Mouse (Mus musculus): ENCODE measurements around the gene Xpot. TPM values are rescaled to one million over a fixed set of nuclear protein-coding genes. Genes with fewer than 3 reads are reported as not detected.
A peak's percentile ranks its signal among the peaks of the same experiment; 100 is the strongest.

The Xpot gene
- polyA plus RNA-seq, 1 experiment from 2014 or later = 53.9 TPM

GRCm38 (mm10) chr10:121608177-121608576 is 18.0 kb downstream of the Xpot start:
- peak; percentile 37; the same call in 1 of the 2 replicates for ATAC-seq (ENCODE audit: insufficient read depth, low FRiP score)
- 81% methylated on average over 10 of the region's 10 CpGs for WGBS
- Histone ChIP-seq H3K4me2 (ENCODE audit: low read depth, low read length) (no peak overlapping the region), H3K4me3 (replicated peaks; ENCODE audit: low read length) (no peak overlapping the region), H3K27ac (ENCODE audit: low read length) (no peak overlapping the region), H3K9me3 (replicated peaks; ENCODE audit: control insufficient read depth, low read length) (no peaks in the 10 kb centered on the region), H3K9ac (ENCODE audit: low read length) (no peak overlapping the region), H3K36me3 (ENCODE audit: control insufficient read depth, insufficient read depth, low read length) (peaks cover 63% of the 10 kb centered on the region), H3K27me3 (ENCODE audit: control insufficient read depth, insufficient read depth, low read length) (no peaks in the 10 kb centered on the region), H3K4me1 (ENCODE audit: control insufficient read depth, insufficient read depth, low read length) (no peaks in the 10 kb centered on the region)

GRCm38 (mm10) chr10:121604632-121605344 is 21.3 kb downstream of the Xpot start:
- H3K27me3 ChIP-seq (ENCODE audit: control insufficient read depth, insufficient read depth, low read length) = no peaks in the 10 kb centered on the region
- H3K4me1 ChIP-seq (ENCODE audit: control insufficient read depth, insufficient read depth, low read length) = no peaks in the 10 kb centered on the region
- no peak overlapping the region for H3K4me2 ChIP-seq (ENCODE audit: low read depth, low read length)
- no peak for ATAC-seq (ENCODE audit: insufficient read depth, low FRiP score)
- H3K36me3 ChIP-seq (ENCODE audit: control insufficient read depth, insufficient read depth, low read length) = peaks cover 57% of the 10 kb centered on the region
- no peak overlapping the region for H3K4me3 ChIP-seq (replicated peaks; ENCODE audit: low read length)
- 86% methylated on average over 13 of the region's 13 CpGs for WGBS
- H3K27ac ChIP-seq (ENCODE audit: low read length) = no peak overlapping the region
- H3K9me3 ChIP-seq (replicated peaks; ENCODE audit: control insufficient read depth, low read length) = no peaks in the 10 kb centered on the region
- no peak overlapping the region for H3K9ac ChIP-seq (ENCODE audit: low read length)

DNA sequence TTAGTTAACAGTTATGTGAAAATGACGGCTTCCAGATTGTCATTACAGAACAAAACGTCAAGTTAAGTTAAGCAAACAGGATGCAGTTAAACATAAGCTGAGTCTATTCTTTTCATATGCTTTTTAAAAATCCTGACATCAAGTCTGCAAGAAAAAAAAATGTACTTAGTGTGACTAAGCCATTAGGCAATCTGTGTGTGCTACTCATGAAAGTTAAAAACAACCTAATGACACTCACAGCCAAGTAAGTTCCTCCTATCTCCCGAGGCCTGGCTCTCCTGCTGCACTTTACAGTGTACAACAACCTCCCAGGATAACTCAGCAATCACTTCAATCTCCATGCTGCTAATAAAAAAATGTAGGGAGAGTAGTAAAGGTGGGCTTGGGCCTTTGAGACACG is 22.6 kb downstream of the Xpot start:
- Histone ChIP-seq H3K27ac (ENCODE audit: low read length) (no peak overlapping the region), H3K27me3 (ENCODE audit: control insufficient read depth, insufficient read depth, low read length) (no peaks in the 10 kb centered on the region), H3K4me2 (ENCODE audit: low read depth, low read length) (no peak overlapping the region), H3K36me3 (ENCODE audit: control insufficient read depth, insufficient read depth, low read length) (peaks cover 61% of the 10 kb centered on the region), H3K9ac (ENCODE audit: low read length) (no peak overlapping the region), H3K9me3 (replicated peaks; ENCODE audit: control insufficient read depth, low read length) (no peaks in the 10 kb centered on the region), H3K4me1 (ENCODE audit: control insufficient read depth, insufficient read depth, low read length) (no peaks in the 10 kb centered on the region), H3K4me3 (replicated peaks; ENCODE audit: low read length) (no peak overlapping the region)
- WGBS = 80% methylated on average over 4 of the region's 4 CpGs
- ATAC-seq (ENCODE audit: insufficient read depth, low FRiP score) = no peak

GRCm38 (mm10) chr10:121601272-121601671 is 24.9 kb downstream of the Xpot start:
- ATAC-seq (ENCODE audit: insufficient read depth, low FRiP score) = no peak
- Histone ChIP-seq H3K4me3 (replicated peaks; ENCODE audit: low read length) (no peak overlapping the region), H3K27ac (ENCODE audit: low read length) (no peak overlapping the region), H3K9ac (ENCODE audit: low read length) (no peak overlapping the region), H3K27me3 (ENCODE audit: control insufficient read depth, insufficient read depth, low read length) (no peaks in the 10 kb centered on the region), H3K4me1 (ENCODE audit: control insufficient read depth, insufficient read depth, low read length) (no peaks in the 10 kb centered on the region), H3K36me3 (ENCODE audit: control insufficient read depth, insufficient read depth, low read length) (peaks cover 39% of the 10 kb centered on the region), H3K9me3 (replicated peaks; ENCODE audit: control insufficient read depth, low read length) (no peaks in the 10 kb centered on the region), H3K4me2 (ENCODE audit: low read depth, low read length) (no peak overlapping the region)
- WGBS = 77% methylated on average over 6 of the region's 6 CpGs

DNA sequence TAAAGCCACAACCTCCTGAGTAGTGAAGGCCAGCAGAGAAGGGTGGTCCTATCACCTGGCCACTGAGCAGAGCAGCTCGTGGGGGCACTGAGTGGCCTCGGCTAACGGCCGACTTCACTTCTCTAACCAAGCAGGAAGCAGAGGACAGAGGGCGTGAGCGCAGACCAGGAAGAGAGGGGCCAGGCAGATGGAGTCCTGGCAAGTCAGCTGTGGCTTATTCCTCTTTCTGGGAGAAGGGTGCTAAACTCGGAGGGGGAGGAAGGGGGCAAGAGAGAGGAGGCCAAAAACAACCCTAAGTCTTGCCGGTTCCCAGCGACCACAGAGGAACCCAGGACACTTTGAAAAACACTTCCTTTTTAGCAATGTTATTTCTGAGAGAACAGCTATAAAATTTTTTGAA is 29.6 kb downstream of the Xpot start:
- Histone ChIP-seq H3K4me1 (ENCODE audit: control insufficient read depth, insufficient read depth, low read length) (no peaks in the 10 kb centered on the region), H3K27me3 (ENCODE audit: control insufficient read depth, insufficient read depth, low read length) (no peaks in the 10 kb centered on the region), H3K27ac (ENCODE audit: low read length) (no peak overlapping the region), H3K9ac (ENCODE audit: low read length) (no peak overlapping the region), H3K36me3 (ENCODE audit: control insufficient read depth, insufficient read depth, low read length) (peaks cover 22% of the 10 kb centered on the region), H3K9me3 (replicated peaks; ENCODE audit: control insufficient read depth, low read length) (no peaks in the 10 kb centered on the region), H3K4me3 (replicated peaks; ENCODE audit: low read length) (no peak overlapping the region), H3K4me2 (ENCODE audit: low read depth, low read length) (no peak overlapping the region)
- ATAC-seq (ENCODE audit: insufficient read depth, low FRiP score) = no peak
- 80% methylated on average over 9 of the region's 9 CpGs for WGBS

- ATAC-seq (ENCODE audit: insufficient read depth, low FRiP score) = no peak
- H3K27me3 ChIP-seq (ENCODE audit: control insufficient read depth, insufficient read depth, low read length) = no peaks in the 10 kb centered on the region
- no peak overlapping the region for H3K4me3 ChIP-seq (replicated peaks; ENCODE audit: low read length)
- no peak overlapping the region for H3K4me2 ChIP-seq (ENCODE audit: low read depth, low read length)
- no peaks in the 10 kb centered on the region for H3K9me3 ChIP-seq (replicated peaks; ENCODE audit: control insufficient read depth, low read length)
- H3K27ac ChIP-seq (ENCODE audit: low read length) = no peak overlapping the region
- H3K36me3 ChIP-seq (ENCODE audit: control insufficient read depth, insufficient read depth, low read length) = peaks cover 11% of the 10 kb centered on the region; the same call in 1 of the 2 replicates
- H3K9ac ChIP-seq (ENCODE audit: low read length) = no peak overlapping the region
- 85% methylated on average over 14 of the region's 14 CpGs for WGBS
- H3K4me1 ChIP-seq (ENCODE audit: control insufficient read depth, insufficient read depth, low read length) = no peaks in the 10 kb centered on the region
Measured at GRCm38 (mm10) chr10:121591106-121591505, 35.0 kb downstream of the Xpot start.

GRCm38 (mm10) chr10:121587371-121587840 is 38.7 kb downstream of the Xpot start:
- H3K27ac ChIP-seq (ENCODE audit: low read length) = peak overlapping the region; percentile 59

GRCm38 (mm10) chr10:121586675-121587370 is 39.3 kb downstream of the Xpot start, which contains the start of gene Tbk1:
Gene Tbk1 (minus strand): TSS chr10:121586787.
- H3K4me2 ChIP-seq (ENCODE audit: low read depth, low read length) = peak within 1 kb of the TSS; percentile 63
- no peaks in the 10 kb centered on the region for H3K27me3 ChIP-seq (ENCODE audit: control insufficient read depth, insufficient read depth, low read length)
- H3K36me3 ChIP-seq (ENCODE audit: control insufficient read depth, insufficient read depth, low read length) = peaks cover 7% of the 10 kb centered on the region
- H3K9ac ChIP-seq (ENCODE audit: low read length) = peak within 1 kb of the TSS; percentile 96
- H3K4me1 ChIP-seq (ENCODE audit: control insufficient read depth, insufficient read depth, low read length) = peaks cover 9% of the 10 kb centered on the region
- under 1% methylated on average over 57 of the region's 58 CpGs for WGBS
- peak within 1 kb of the TSS; percentile 59 for H3K27ac ChIP-seq (ENCODE audit: low read length)
- peak within 1 kb of the TSS; percentile 86 for H3K4me3 ChIP-seq (replicated peaks; ENCODE audit: low read length)
- peak; percentile 99 for ATAC-seq (ENCODE audit: insufficient read depth, low FRiP score)
- H3K9me3 ChIP-seq (replicated peaks; ENCODE audit: control insufficient read depth, low read length) = no peaks in the 10 kb centered on the region

More at GRCm38 (mm10) chr10:121587371-121587840, 38.7 kb downstream of the Xpot start:
- Histone ChIP-seq H3K4me3 (replicated peaks; ENCODE audit: low read length) (peak overlapping the region; percentile 86), H3K36me3 (ENCODE audit: control insufficient read depth, insufficient read depth, low read length) (peaks cover 4% of the 10 kb centered on the region), H3K27me3 (ENCODE audit: control insufficient read depth, insufficient read depth, low read length) (no peaks in the 10 kb centered on the region), H3K4me2 (ENCODE audit: low read depth, low read length) (peak overlapping the region; percentile 52), H3K4me1 (ENCODE audit: control insufficient read depth, insufficient read depth, low read length) (peaks cover 9% of the 10 kb centered on the region), H3K9ac (ENCODE audit: low read length) (peak overlapping the region; percentile 96; the same call in 1 of the 2 replicates), H3K9me3 (replicated peaks; ENCODE audit: control insufficient read depth, low read length) (no peaks in the 10 kb centered on the region)
- ATAC-seq (ENCODE audit: insufficient read depth, low FRiP score) = no peak
- 59% methylated on average over 6 of the region's 6 CpGs for WGBS
